Comparison of ENCODE assay signal across 9 mouse cellular contexts in the genomic region with DNA sequence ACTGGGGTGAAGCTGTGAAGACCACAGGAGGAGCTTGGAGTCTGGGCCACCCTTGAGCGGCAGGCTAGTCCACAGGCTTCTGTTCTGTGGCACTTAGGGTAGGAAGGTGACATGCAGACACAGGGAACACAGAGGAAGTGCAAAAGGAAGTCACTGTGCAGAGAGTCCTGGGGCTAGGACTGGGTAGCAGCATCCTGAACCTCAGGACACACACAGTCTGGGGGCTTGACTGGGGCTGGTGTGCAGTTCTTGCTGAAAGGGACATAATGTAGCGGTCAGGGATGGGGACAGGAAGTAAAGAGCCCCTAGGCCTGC. TPM values are rescaled to one million over a fixed set of nuclear protein-coding genes. Genes with fewer than 3 reads are reported as not detected.
A peak's percentile ranks its signal among the peaks of the same experiment; 100 is the strongest.
DNase-seq lines count a peak whose midpoint lies in the region; ATAC-seq and TF ChIP-seq lines count a peak whose summit lies in the region.
"Had no signal": no experiment of that assay in that cellular context is flagged by ENCODE, and none has a peak within 500 bp of the region (broad histone marks: within the 10 kb centered on the region; RNA-seq: fewer than 3 reads in every experiment).

No protein-coding gene starts in this region.

- peak overlapping the region; percentile 10; the same call in 1 of the 2 replicates for H3K4me2 ChIP-seq in heart, postnatal 0 days (ENCODE audit: low read depth, low read length)
- H3K4me2 ChIP-seq in hindbrain, embryonic 15.5 days = peak overlapping the region; percentile 43

- H3K9ac ChIP-seq in heart, postnatal 0 days (replicated peaks; ENCODE audit: low read depth, low read length) = no peak overlapping the region
- H3K9ac ChIP-seq in MEL (ENCODE audit: control insufficient read depth, low read depth, low read length, poor library complexity, severe bottlenecking) = peak overlapping the region; percentile 5; the same call in 1 of the 2 replicates
- no peak overlapping the region; the same call in 1 of the 2 replicates for H3K9ac ChIP-seq in hindbrain, embryonic 15.5 days

- no peak for TF ChIP-seq EP300 in heart, postnatal 0 days (IDR thresholded peaks at IDR 0.05; ENCODE audit: low read depth)
- TF ChIP-seq EP300 in MEL (IDR thresholded peaks at IDR 0.05; ENCODE audit: low read depth in 1 of 2, low read length in 2 of 2) = no peak

- H3K9me3 ChIP-seq in heart, postnatal 0 days (replicated peaks; ENCODE audit: control insufficient read depth, low read length) = no peaks in the 10 kb centered on the region
- no peaks in the 10 kb centered on the region for H3K9me3 ChIP-seq in MEL (replicated peaks; ENCODE audit: insufficient read depth, low read length)
- H3K9me3 ChIP-seq in hindbrain, embryonic 15.5 days = no peaks in the 10 kb centered on the region
- H3K9me3 ChIP-seq in megakaryocyte, embryonic 14.5 days = no peaks in the 10 kb centered on the region

- H3K4me1 ChIP-seq in heart, postnatal 0 days (ENCODE audit: control insufficient read depth, insufficient read depth) = peaks cover 17% of the 10 kb centered on the region
- H3K4me1 ChIP-seq in MEL (ENCODE audit: control insufficient read depth in 1 of 2, insufficient read depth in 2 of 2, low read length in 2 of 2) = peaks cover 0 to 9% of the 10 kb centered on the region in 2 experiments; a peak in 2 of 4 replicates
- H3K4me1 ChIP-seq in hindbrain, embryonic 15.5 days (replicated peaks) = peaks cover 14% of the 10 kb centered on the region
- peaks cover 15% of the 10 kb centered on the region for H3K4me1 ChIP-seq in megakaryocyte, embryonic 14.5 days

- H3K27ac ChIP-seq in heart, postnatal 0 days (ENCODE audit: low read depth) = no peak overlapping the region
- H3K27ac ChIP-seq in MEL (ENCODE audit: control insufficient read depth, low read depth, low read length) = no peak overlapping the region
- H3K27ac ChIP-seq in hindbrain, embryonic 15.5 days (replicated peaks) = no peak overlapping the region
- H3K27ac ChIP-seq: macrophage had no signal

- no peak overlapping the region for H3K4me3 ChIP-seq in heart, postnatal 0 days (ENCODE audit: low read depth, low read length)
- peak overlapping the region in 1 of 2 experiments; percentile 40; a peak in 1 of 4 replicates for H3K4me3 ChIP-seq in MEL (ENCODE audit: control insufficient read depth in 1 of 2, insufficient read depth in 1 of 2, low read depth in 2 of 2, low read length in 2 of 2)
- H3K4me3 ChIP-seq in hindbrain, embryonic 15.5 days = no peak overlapping the region
- H3K4me3 ChIP-seq in megakaryocyte, embryonic 14.5 days (replicated peaks) = peak overlapping the region; percentile 88

- DNase-seq in heart, postnatal 0 days (ENCODE audit: low spot score) = no peak
- DNase-seq in heart, postnatal 25 days (ENCODE audit: low spot score) = no peak
- no peak for DNase-seq in MEL (ENCODE audit: low read depth, low spot score)
- no peak for DNase-seq in layer of hippocampus, adult 18-20 months (ENCODE audit: low spot score in 2 of 2)
- DNase-seq in Muller cell, postnatal 12 days (ENCODE audit: inconsistent ontology term) = no peak
- DNase-seq in spleen, postnatal 14 days (ENCODE audit: low spot score in 2 of 2) = no peak

- no peak for TF ChIP-seq RAD21 in MEL (IDR thresholded peaks at IDR 0.05; ENCODE audit: low read depth, low read length)

- intact Hi-C loops in heart, postnatal 25 days (cut with DNase I) = no loop called here

- TF ChIP-seq POLR2A in MEL (IDR thresholded peaks at IDR 0.05; ENCODE audit: control insufficient read depth in 1 of 2, insufficient read depth in 1 of 2, low read depth in 1 of 2, low read length in 2 of 2, poor library complexity in 1 of 2) = no peak

- peaks cover 11% of the 10 kb centered on the region for H3K36me3 ChIP-seq in heart, postnatal 0 days (replicated peaks; ENCODE audit: control insufficient read depth, insufficient read depth, low read length)
- peaks cover 0 to 2% of the 10 kb centered on the region in 2 experiments; a peak in 1 of 4 replicates for H3K36me3 ChIP-seq in MEL (ENCODE audit: control insufficient read depth in 1 of 2, insufficient read depth in 2 of 2, low read length in 2 of 2)
- H3K36me3 ChIP-seq in hindbrain, embryonic 15.5 days = no peaks in the 10 kb centered on the region
- peaks cover 12% of the 10 kb centered on the region for H3K36me3 ChIP-seq in megakaryocyte, embryonic 14.5 days (replicated peaks; ENCODE audit: low read length)

- H3K27me3 ChIP-seq in heart, postnatal 0 days (ENCODE audit: control insufficient read depth, insufficient read depth, low read length) = no peaks in the 10 kb centered on the region
- H3K27me3 ChIP-seq in MEL (ENCODE audit: control insufficient read depth in 1 of 2, insufficient read depth in 2 of 2, low read length in 2 of 2) = no peaks in the 10 kb centered on the region; a peak in 1 of 4 replicates
- no peaks in the 10 kb centered on the region for H3K27me3 ChIP-seq in hindbrain, embryonic 15.5 days
- H3K27me3 ChIP-seq in megakaryocyte, embryonic 14.5 days (replicated peaks) = peaks cover 89% of the 10 kb centered on the region

- 59% methylated on average over 2 of the region's 2 CpGs for WGBS in heart, postnatal 0 days
- 71% methylated on average over 2 of the region's 2 CpGs for WGBS in hindbrain, embryonic 15.5 days

- no peak for ATAC-seq in heart, postnatal 0 days (ENCODE audit: insufficient read depth, low read depth)
- ATAC-seq in hindbrain, embryonic 15.5 days (ENCODE audit: low FRiP score, low read depth) = no peak

- TF ChIP-seq CTCF in heart, postnatal 0 days (IDR thresholded peaks at IDR 0.05; ENCODE audit: low read depth) = no peak
- no peak for TF ChIP-seq CTCF in MEL (IDR thresholded peaks at IDR 0.05 in 2 of 3, conservative IDR thresholded peaks at IDR 0.05 in 1 of 3; ENCODE audit: control insufficient read depth in 1 of 3, insufficient read depth in 1 of 3, low read depth in 2 of 3, low read length in 3 of 3, poor library complexity in 1 of 3, severe bottlenecking in 1 of 3)

- H3K79me2 ChIP-seq in MEL (ENCODE audit: control insufficient read depth, insufficient read depth, low read length, poor library complexity) = no peaks in the 10 kb centered on the region

TF ChIP-seq in MEL, 35 proteins besides CTCF, POLR2A, EP300 and RAD21:
- no peak for TF ChIP-seq BHLHE40 (IDR thresholded peaks at IDR 0.05; ENCODE audit: borderline replicate concordance, low read depth, low read length)
- TF ChIP-seq USF1 (IDR thresholded peaks at IDR 0.05; ENCODE audit: low read depth, low read length) = no peak
- no peak for TF ChIP-seq GABPA (IDR thresholded peaks at IDR 0.05; ENCODE audit: low read depth, low read length)
- TF ChIP-seq USF2 (IDR thresholded peaks at IDR 0.05; ENCODE audit: borderline replicate concordance in 1 of 2, insufficient read depth in 1 of 2, low read depth in 1 of 2, low read length in 2 of 2) = no peak
- TF ChIP-seq TBP (IDR thresholded peaks at IDR 0.05; ENCODE audit: low read depth, low read length) = no peak
- no peak for TF ChIP-seq CHD2 (IDR thresholded peaks at IDR 0.05; ENCODE audit: low read length)
- no peak for TF ChIP-seq ETS1 (IDR thresholded peaks at IDR 0.05; ENCODE audit: low read depth, low read length)
- no peak for TF ChIP-seq RCOR1 (IDR thresholded peaks at IDR 0.05; ENCODE audit: low read depth, low read length)
- no peak for TF ChIP-seq MYB (IDR thresholded peaks at IDR 0.05; ENCODE audit: low read depth, low read length)
- TF ChIP-seq TAL1 (IDR thresholded peaks at IDR 0.05; ENCODE audit: low read length) = no peak
- no peak for TF ChIP-seq MYC (IDR thresholded peaks at IDR 0.05; ENCODE audit: low read depth, low read length)
- no peak for TF ChIP-seq GATA1 (IDR thresholded peaks at IDR 0.05; ENCODE audit: low read depth, low read length)
TF ChIP-seq in MEL: peak in this region for 0.

RNA-seq across cellular contexts. Expression of a gene that starts 22.1 kb away (rescaled TPM):
- total RNA-seq in heart, postnatal 0 days (2014; rRNA removed; ENCODE audit: low replicate concordance) = 17.7 and 28.6 TPM in 2 replicates
- 12.1 and 14.2 TPM in 2 replicates for polyA plus RNA-seq in heart, postnatal 0 days (2015; fragmentation: Nextera tagmentation; extraction: Ambion mirVana)
- total RNA-seq in heart, postnatal 25 days (2021) = 10 to 100 TPM; 10.5 to 12.4 TPM
- total RNA-seq in MEL (2012; rRNA removed) = 13.4 and 16.4 TPM in 2 replicates
- polyA plus RNA-seq in MEL (2012; ENCODE audit: insufficient read depth in 1 of 2, insufficient read length in 2 of 2, low read depth in 1 of 2, low replicate concordance in 2 of 2, missing spikeins in 1 of 2) = 10 to 100 TPM in 1 of 2 experiments, not detected in 1; 16.1 TPM
- 10.1 and 13.2 TPM in 2 replicates for polyA plus RNA-seq in hindbrain, embryonic 15.5 days (2015; fragmentation: Nextera tagmentation; extraction: Ambion mirVana)
- polyA plus RNA-seq in megakaryocyte, embryonic 14.5 days (2012; ENCODE audit: insufficient read depth, low replicate concordance) = 1.7 and 2.0 TPM in 2 replicates
- 10 to 100 TPM; 13.8 to 15.1 TPM for total RNA-seq in layer of hippocampus, adult 18-20 months (2021)

RNA-seq across cellular contexts. Expression of a gene that starts 56.3 kb away (rescaled TPM):
- total RNA-seq in heart, postnatal 0 days (2014; rRNA removed; ENCODE audit: low replicate concordance) = not detected in 2 replicates
- polyA plus RNA-seq in heart, postnatal 0 days (2015; fragmentation: Nextera tagmentation; extraction: Ambion mirVana) = 0.12 and 0.21 TPM in 2 replicates
- total RNA-seq in heart, postnatal 25 days (2021) = not detected
- total RNA-seq in MEL (2012; rRNA removed) = 0.27 and 0.33 TPM in 2 replicates
- polyA plus RNA-seq in MEL (2012; ENCODE audit: insufficient read depth in 1 of 2, insufficient read length in 2 of 2, low read depth in 1 of 2, low replicate concordance in 2 of 2, missing spikeins in 1 of 2) = under 1 TPM in 1 of 2 experiments, not detected in 1; 0.58 TPM
- 0.32 and 0.38 TPM in 2 replicates for polyA plus RNA-seq in hindbrain, embryonic 15.5 days (2015; fragmentation: Nextera tagmentation; extraction: Ambion mirVana)
- polyA plus RNA-seq in megakaryocyte, embryonic 14.5 days (2012; ENCODE audit: insufficient read depth, low replicate concordance) = not detected in 2 replicates
- 1 to 10 TPM; 1.6 to 2.2 TPM for total RNA-seq in layer of hippocampus, adult 18-20 months (2021)
- polyA plus RNA-seq: macrophage had no signal
